In genomic region chr19:5447515-5448353, GRCm38 (mm10) we compare ENCODE assay signal across 8 mouse cellular contexts. TPM values are rescaled to one million over a fixed set of nuclear protein-coding genes. Genes with fewer than 3 reads are reported as not detected.
DNase-seq lines count a peak whose midpoint lies in the region; ATAC-seq lines count a peak whose summit lies in the region.

TSS of gene Fosl1 (plus strand) at chr19:5447547.

- no peak within 1 kb of the TSS for H3K27ac ChIP-seq in neural tube, embryonic 13.5 days (replicated peaks)

- DNase-seq in 3134 (ENCODE audit: extremely low read depth, insufficient read length, low spot score): peak; percentile 90
- peak; percentile 89 for DNase-seq in NIH3T3 (ENCODE audit: low read depth)
- peak; percentile 81 for DNase-seq in embryo, embryonic 10 days (ENCODE audit: low spot score)
- DNase-seq in heart, adult 9 months (ENCODE audit: low spot score in 2 of 2): peak; percentile 59 to 63
- peak; percentile 56 for DNase-seq in kidney, adult 9 months
- peak; percentile 75 to 84 for DNase-seq in lung, adult 18-20 months
- peak; percentile 76 for DNase-seq in thymus, postnatal 0 days (ENCODE audit: low spot score)

- no peaks in the 10 kb centered on the region; the same call in 1 of the 2 replicates for H3K9me3 ChIP-seq in neural tube, embryonic 13.5 days

- no peaks in the 10 kb centered on the region for H3K36me3 ChIP-seq in neural tube, embryonic 13.5 days

- under 1% methylated on average over 69 of the region's 70 CpGs for WGBS in neural tube, embryonic 13.5 days

- peak; percentile 62 for ATAC-seq in neural tube, embryonic 13.5 days (ENCODE audit: low read depth)

- peak within 1 kb of the TSS; percentile 90 for H3K4me2 ChIP-seq in neural tube, embryonic 13.5 days

- H3K27me3 ChIP-seq in neural tube, embryonic 13.5 days: peaks cover 84% of the 10 kb centered on the region

- H3K4me1 ChIP-seq in neural tube, embryonic 13.5 days (replicated peaks): peaks cover 18% of the 10 kb centered on the region

- H3K4me3 ChIP-seq in neural tube, embryonic 13.5 days: peak within 1 kb of the TSS; percentile 51

- H3K9ac ChIP-seq in neural tube, embryonic 13.5 days: peak within 1 kb of the TSS; percentile 57

RNA-seq across cellular contexts. Expression of gene Fosl1, which starts in this region (rescaled TPM):
- polyA plus RNA-seq in neural tube, embryonic 13.5 days (2015; fragmentation: Nextera tagmentation; extraction: Ambion mirVana): 0.59 TPM in 1 of 2 replicates, not detected in the other
- polyA plus RNA-seq in thymus, postnatal 0 days (2015; fragmentation: Nextera tagmentation; extraction: Ambion mirVana): 0.47 TPM in 1 of 2 replicates, not detected in the other

Comparison
In these comparisons a context has a peak if more than half of its experiments do, and no peak if none do; other contexts are left out.
1. Peak in ATAC-seq, H3K4me3 ChIP-seq, H3K9ac ChIP-seq and H3K4me2 ChIP-seq in neural tube, embryonic 13.5 days; RNA of the gene not detected or under 1 TPM.
2. Peak in DNase-seq in thymus, postnatal 0 days; RNA of the gene not detected or under 1 TPM.